Mouse (Mus musculus): ENCODE results near the gene Hist1h1c.

GRCm38 (mm10) chr13:23755000-23755399, 16.4 kb downstream of the Hist1h1c start:
- TF ChIP-seq POLR2A (IDR thresholded peaks at IDR 0.05; ENCODE audit: insufficient read depth, low read length) (no peak), CTCF (IDR thresholded peaks at IDR 0.05; ENCODE audit: low read depth, low read length) (no peak)
